Mouse (Mus musculus) megakaryocyte, embryonic 14.5 days (primary cell): ENCODE measurements around the gene Agbl3.

Experiments
- FLI1 ChIP-seq: IDR thresholded peaks from 2 replicates; pipeline ENCODE4 v1.6.1; 2012; ENCODE audit warnings: low read length, inconsistent platforms, mixed read lengths
- GATA1 ChIP-seq: IDR thresholded peaks from 3 replicates; pipeline ENCODE4 v1.6.1; 2012; ENCODE audit warnings: mixed read lengths, low read length, inconsistent platforms, borderline replicate concordance

- TF ChIP-seq GATA1 (no peak), FLI1 (no peak)
These were observed 49.2 kb upstream of the Agbl3 start for GRCm38 (mm10) chr6:34731007-34731406.
